Mouse (Mus musculus) lung, adult 10 weeks (tissue): Measurements from ENCODE around the gene Tapbp. TPM values are rescaled to one million over a fixed set of nuclear protein-coding genes. Genes with fewer than 3 reads are reported as not detected.

ENCODE experiments used
- polyA plus RNA-seq: library from polyadenylated mRNA; stranded (reverse); fragments of 350-450 nt; fragmentation: Illumina TruSeq; extraction: RNeasy Lipid Tissue Mini Kit (QIAGEN cat#74804); gene quantifications from one replicate; pipeline ENCODE4 v1.2.3, GENCODE M21; 2014; ENCODE audit warnings: low read depth, low replicate concordance; ENCODE audit not compliant: insufficient read depth

Tapbp gene
- polyA plus RNA-seq, result 126 TPM

GRCm38 (mm10) chr17:33915671-33916250 is at the start of gene Tapbp, which contains the start of gene Zbtb22:
Tapbp (plus strand) TSS chr17:33915899.
Zbtb22 (plus strand) TSS chr17:33915904.

GRCm38 (mm10) chr17:33873537-33873936 is 42.2 kb upstream of the Tapbp start, which contains the start of gene Gm7029:
Gm7029 (plus strand) TSS chr17:33873837.

DNA sequence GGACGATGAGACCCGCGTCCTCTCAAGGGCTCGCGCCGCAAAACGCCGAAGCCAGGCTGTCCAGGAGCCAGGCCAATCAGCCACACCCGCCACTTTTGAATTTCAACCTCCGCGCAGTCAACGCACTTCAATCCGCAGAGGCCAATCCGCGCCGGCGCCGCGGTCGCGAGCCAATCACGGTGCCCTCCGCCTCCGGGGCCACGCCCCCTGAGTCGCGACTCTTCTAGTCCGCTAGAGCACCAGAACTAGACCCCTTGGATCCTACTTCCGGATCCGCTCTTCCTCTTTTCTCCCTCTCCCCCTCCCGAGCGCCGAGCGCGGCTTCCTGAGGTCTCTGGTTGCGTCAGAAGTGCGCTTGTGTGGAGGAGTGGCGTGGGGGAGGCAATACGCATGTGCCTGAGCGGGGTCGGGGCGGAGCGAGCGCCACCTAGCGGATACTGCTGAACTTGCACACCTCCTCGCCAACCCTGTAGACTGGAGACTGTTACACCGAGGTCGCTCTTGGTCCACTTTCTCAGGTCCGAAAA is 25.1 kb upstream of the Tapbp start, which contains the start of gene Kifc1:
Kifc1 (minus strand) TSS at position 129 of the 527 bp plus-strand sequence.

GRCm38 (mm10) chr17:33904835-33905234 is 10.9 kb upstream of the Tapbp start, which contains the start of gene Platr17:
Platr17 (plus strand) TSS chr17:33905135.

DNA sequence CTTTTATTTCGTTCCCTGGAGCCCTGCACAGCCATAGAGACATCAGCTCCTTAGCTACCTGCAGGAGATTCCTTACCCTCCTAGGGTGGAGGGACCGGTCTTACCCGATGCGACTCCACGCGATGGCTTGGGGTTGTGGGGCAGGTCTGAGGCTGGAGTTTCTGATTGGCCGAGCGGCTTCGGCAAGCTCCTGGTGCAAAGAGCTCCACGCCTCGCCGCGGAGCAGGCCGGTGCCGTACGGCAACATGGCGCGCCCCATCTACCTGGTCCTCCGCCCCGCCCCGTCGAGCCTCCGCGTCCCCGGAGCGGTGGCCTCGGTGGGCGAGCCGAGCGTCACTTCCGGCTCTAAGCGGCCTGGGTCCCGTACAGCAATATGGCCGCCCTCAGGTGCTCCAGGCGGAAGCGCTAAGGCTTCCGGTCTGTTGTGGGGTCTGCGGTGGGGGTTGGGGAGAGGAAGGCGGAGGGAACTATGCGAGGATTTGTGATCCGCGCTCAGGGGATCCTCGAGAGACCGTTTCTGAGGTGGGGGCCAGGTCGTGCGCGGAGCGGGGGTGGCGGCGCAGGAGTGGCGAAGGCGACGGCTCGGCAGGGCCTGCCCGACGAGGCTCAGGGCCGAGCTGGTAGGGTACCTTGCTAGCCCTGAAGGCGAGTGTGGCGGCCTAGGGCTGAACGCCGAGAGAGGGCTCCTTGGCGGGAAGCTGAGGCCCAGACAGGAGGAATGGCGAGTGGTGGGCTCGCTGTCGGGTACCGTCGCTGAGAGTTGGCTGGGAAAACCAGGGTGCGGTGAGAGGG is 6.4 kb upstream of the Tapbp start, which contains the start of gene Daxx:
Daxx (plus strand) TSS at position 338 of the 792 bp plus-strand sequence.

GRCm38 (mm10) chr17:33929371-33930279 is 13.9 kb downstream of the Tapbp start, which contains the start of gene Rgl2:
Rgl2 (plus strand) TSS chr17:33929543.

DNA sequence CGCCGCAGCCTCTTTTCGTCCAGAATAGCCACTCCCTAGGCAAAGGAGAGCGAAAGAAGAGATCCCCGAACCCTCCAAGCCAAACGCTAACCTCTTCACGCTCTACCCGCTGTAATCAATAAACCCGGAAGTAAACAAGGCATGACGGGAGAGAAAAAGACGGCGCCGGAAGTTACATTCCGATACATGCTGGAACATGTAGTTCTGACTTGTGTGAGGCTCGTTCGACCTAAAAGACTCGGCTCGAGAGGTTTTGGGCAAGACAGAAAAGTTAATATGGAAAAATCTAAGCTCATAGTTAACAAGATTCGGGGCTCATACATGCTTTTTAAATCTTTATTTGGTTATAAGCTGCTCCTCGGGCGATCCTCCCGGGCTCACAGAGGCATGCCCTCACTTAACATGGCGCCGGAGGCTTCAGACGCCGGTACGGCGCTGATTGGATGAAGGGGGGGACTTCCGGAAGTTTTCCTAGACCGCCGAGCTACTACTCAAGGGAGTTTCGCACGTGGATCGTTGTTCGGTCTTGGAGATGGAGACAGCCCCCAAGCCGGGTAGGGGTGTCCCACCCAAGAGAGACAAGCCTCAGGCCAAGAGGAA is 24.6 kb downstream of the Tapbp start, which contains the start of the genes Pfdn6 and Wdr46:
Pfdn6 (minus strand) TSS at position 138 of the 600 bp plus-strand sequence.
Wdr46 (plus strand) TSS at position 455 of the 600 bp plus-strand sequence.

GRCm38 (mm10) chr17:33951021-33951946 is 35.6 kb downstream of the Tapbp start, which contains the start of gene B3galt4:
B3galt4 (minus strand) TSS chr17:33951488.

GRCm38 (mm10) chr17:33955555-33956214 is 40.0 kb downstream of the Tapbp start, which contains the start of the genes Vps52 and Rps18:
Vps52 (plus strand) TSS chr17:33955812.
Rps18 (minus strand) TSS chr17:33956001.

Other genes starting within 250 kb of the Tapbp start
- 86.6 TPM for gene Hnrnpm, start 229.0 kb upstream of the Tapbp start, polyA plus RNA-seq
- 99.6 TPM for gene March2, start 197.2 kb upstream of the Tapbp start, polyA plus RNA-seq
- gene Rab11b, start 155.4 kb upstream of the Tapbp start, polyA plus RNA-seq, result 122 TPM
- gene Angptl4, start 134.1 kb upstream of the Tapbp start, polyA plus RNA-seq, result 61.5 TPM
- gene Kank3, start 105.4 kb upstream of the Tapbp start, polyA plus RNA-seq, result 178 TPM
- 1,820 TPM for gene Rps28, start 91.3 kb upstream of the Tapbp start, polyA plus RNA-seq
- 520 TPM for gene Ndufa7, start 91.3 kb upstream of the Tapbp start, polyA plus RNA-seq
- gene Cd320, start 72.8 kb upstream of the Tapbp start, polyA plus RNA-seq, result 20.1 TPM
- not detected for gene Gm7029, start 42.1 kb upstream of the Tapbp start, polyA plus RNA-seq
- gene Kifc1, start 25.2 kb upstream of the Tapbp start, polyA plus RNA-seq, result 0.86 TPM
- gene Platr17, start 10.8 kb upstream of the Tapbp start, polyA plus RNA-seq, result 1.2 TPM
- 19.4 TPM for gene Daxx, start 6.5 kb upstream of the Tapbp start, polyA plus RNA-seq
- gene Zbtb22, start within 50 bp of the Tapbp start, polyA plus RNA-seq, result 18.1 TPM
- gene Rgl2, start 13.6 kb downstream of the Tapbp start, polyA plus RNA-seq, result 38.7 TPM
- 90.6 TPM for gene Pfdn6, start 24.4 kb downstream of the Tapbp start, polyA plus RNA-seq
- 8.3 TPM for gene Wdr46, start 24.8 kb downstream of the Tapbp start, polyA plus RNA-seq
- 5.8 TPM for gene B3galt4, start 35.6 kb downstream of the Tapbp start, polyA plus RNA-seq
- gene Vps52, start 39.9 kb downstream of the Tapbp start, polyA plus RNA-seq, result 16.3 TPM
- gene Rps18, start 40.1 kb downstream of the Tapbp start, polyA plus RNA-seq, result 2,519 TPM
- gene H2-K1, start 84.4 kb downstream of the Tapbp start, polyA plus RNA-seq, result 1,531 TPM
- gene Ring1, start 108.8 kb downstream of the Tapbp start, polyA plus RNA-seq, result 21.8 TPM
- 90.2 TPM for gene H2-Ke6, start 112.2 kb downstream of the Tapbp start, polyA plus RNA-seq
- 95.6 TPM for gene Slc39a7, start 115.8 kb downstream of the Tapbp start, polyA plus RNA-seq
- 33.6 TPM for gene Rxrb, start 115.9 kb downstream of the Tapbp start, polyA plus RNA-seq
- 1.1 TPM for gene Col11a2, start 123.5 kb downstream of the Tapbp start, polyA plus RNA-seq
- 12.5 TPM for gene H2-Oa, start 176.4 kb downstream of the Tapbp start, polyA plus RNA-seq
- gene H2-DMa, start 203.6 kb downstream of the Tapbp start, polyA plus RNA-seq, result 75.7 TPM
- gene Brd2, start 206.7 kb downstream of the Tapbp start, polyA plus RNA-seq, result 94.4 TPM
- 35.5 TPM for gene H2-DMb2, start 227.4 kb downstream of the Tapbp start, polyA plus RNA-seq
- gene H2-DMb1, start 237.2 kb downstream of the Tapbp start, polyA plus RNA-seq, result 64.1 TPM